Mouse (Mus musculus) ovary, adult 18-20 months (tissue): Measurements from ENCODE around the gene Prelp.

Source experiments
- DNase-seq: peaks from one replicate; pipeline ENCODE4 v3.0.0; 2022; ENCODE audit warnings: low spot score, mixed read lengths

Prelp gene

DNA sequence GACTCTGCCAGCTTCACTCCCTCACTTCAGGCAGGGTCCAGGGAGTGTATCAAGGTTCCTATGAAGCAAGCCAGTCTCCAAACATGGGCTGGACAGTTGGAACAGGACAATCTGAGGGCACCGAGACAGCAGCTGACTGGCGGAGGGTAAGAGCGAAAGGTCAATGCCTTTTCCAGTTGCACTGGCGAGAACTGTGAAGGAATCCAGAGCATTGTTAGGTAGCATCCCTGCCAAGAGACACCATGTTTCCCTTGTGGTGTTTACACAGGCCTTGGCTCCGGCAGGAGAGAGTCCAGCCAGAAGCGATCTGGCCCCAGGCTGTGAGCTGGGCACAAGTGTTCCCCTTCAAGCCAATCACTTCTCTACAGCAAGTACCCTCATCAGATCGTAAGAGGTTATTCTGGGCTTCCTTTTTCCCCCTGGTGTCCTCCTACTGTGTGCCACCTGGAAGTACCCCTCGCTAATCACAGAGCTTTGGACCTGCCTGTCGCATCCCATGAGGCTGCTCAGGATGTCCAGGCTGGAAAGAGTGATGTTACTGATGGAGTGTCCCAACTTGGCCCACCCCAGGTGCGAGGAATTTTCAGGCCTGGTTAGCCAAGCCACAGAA is 13.2 kb upstream of the Prelp start:
- DNase-seq: no peak

DNA sequence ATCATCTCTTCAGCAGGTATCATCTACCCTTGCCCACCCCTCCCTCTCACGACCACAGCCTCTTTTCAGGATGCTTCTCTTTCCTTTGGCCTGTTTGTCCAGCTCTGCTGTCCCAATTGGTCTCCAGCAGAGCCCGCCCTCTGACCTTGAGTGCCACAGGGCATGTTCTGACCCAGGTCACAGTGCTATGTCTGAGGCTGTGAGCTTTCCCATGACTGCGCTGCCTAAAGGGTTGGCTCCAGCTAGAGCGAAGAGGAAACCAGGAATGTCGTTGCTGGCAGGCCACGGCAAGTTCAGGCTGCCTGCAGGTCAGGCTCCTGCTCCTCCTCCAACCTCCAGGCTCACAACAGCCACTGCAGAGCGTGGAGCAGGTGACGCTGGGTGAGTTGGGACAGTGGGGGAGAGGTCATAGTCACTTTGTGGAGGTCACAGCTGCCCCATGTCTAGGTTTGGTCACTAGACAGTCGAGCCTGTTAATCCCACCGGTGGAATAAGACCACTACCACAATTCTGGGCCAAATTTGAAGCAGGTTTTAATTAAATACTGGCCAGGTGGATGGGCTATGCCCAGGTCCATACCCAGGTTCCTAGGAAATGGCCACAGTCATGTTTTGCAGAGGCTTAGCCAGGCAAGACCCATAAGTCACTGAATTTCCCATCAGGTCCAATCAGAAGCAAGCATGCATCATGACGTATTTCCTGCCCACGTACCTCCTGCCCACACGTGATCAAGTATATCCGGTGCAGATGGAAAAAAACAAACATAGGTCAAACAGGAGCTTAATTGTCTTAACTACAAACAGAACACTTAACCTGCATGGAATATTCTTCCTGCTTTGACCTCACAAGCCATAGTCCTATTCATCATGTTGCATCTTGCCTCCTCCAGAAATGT is 12.3 kb upstream of the Prelp start:
- no peak for DNase-seq

DNA sequence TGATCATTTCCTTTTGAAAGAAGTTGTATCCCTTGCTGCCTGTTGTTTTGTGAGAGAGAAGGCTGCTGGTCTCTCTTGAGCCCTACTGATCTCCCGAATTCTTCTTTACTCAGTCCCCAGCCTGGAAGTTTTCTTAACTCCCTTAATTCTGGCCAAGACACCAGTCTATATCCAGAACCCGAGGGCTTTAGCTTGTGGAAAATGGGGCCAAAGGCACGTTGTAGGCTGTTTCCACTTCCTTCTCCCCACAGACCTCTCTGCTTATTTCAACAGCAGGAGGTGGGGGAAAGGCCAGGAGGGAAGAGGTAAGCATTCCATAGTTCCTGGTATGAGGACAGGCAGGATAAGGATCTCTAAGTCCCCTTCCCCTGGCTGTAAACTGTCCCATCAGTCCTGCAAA is 8.8 kb upstream of the Prelp start:
- DNase-seq: no peak

DNA sequence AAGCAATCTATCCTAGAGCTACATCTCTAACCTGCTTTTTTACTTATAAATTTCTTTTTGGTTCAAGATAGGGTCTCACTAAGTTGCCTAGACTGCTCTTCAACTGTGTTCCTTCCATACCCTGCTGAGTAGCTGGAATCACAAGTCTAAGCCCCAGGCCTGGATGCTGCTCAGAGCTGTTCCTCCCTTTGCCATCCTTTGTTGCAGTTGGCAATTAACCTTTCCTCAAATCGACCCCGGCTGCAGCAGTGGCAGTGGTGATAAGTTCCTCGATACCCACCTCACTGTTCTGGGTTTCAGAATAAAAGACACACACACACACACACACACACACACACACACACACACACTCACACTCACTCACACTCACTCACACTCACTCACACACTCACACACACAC is 4.0 kb upstream of the Prelp start:
- no peak for DNase-seq

DNA sequence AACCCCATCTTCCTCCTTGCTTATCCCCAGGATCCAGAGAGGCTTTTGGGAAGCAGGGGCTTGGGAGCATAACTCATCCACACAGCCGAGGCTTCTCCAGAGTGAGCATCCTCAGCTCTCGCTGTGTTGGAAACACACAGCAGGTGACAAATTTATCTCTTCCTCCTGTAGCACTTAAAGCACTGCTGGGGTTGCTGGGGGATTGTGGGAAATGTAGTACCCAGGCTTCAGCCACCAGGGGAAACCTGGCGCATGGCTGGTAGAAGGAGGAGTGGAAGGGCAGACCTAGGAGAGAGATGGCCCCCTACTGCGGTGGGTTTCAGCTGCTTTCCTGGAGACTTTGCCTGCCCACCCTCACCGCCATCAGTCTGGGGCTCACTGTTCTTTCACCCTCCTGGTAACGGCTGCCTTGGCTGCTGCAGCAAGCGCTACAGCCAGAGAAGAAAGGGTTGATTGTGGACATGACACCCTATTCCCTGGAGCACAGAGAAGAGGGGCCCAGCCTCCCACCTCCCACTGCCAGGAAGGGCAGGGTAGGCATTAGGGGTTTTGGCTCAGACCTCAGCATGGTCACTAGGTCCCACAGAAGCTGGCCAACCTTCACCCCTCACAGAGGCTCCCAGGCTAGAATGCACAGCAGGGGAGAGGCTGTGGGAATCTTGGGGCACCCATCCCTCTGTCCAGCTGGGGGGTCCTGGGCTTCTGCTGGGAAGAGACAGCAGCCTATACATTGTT is 3.1 kb upstream of the Prelp start:
- DNase-seq: no peak

DNA sequence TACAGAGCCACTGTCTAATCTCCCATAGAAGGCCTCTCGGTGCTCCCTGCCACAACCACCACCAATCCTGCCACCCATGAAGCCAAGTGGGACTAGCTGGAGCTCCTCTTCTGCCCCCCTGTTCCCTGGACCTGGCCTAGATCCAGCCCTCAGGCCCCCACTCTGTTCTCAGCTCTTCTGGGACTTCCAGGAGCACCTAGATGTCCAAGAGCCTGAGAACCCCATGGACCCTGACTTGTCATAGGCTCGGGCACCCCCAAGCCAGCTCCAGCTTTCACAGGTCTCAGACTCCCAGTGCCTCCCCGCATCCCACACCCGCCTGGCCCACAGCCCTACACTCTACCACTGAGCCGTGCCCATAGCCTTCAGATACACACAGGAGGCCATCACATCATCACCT is 1.9 kb upstream of the Prelp start:
- no peak for DNase-seq

DNA sequence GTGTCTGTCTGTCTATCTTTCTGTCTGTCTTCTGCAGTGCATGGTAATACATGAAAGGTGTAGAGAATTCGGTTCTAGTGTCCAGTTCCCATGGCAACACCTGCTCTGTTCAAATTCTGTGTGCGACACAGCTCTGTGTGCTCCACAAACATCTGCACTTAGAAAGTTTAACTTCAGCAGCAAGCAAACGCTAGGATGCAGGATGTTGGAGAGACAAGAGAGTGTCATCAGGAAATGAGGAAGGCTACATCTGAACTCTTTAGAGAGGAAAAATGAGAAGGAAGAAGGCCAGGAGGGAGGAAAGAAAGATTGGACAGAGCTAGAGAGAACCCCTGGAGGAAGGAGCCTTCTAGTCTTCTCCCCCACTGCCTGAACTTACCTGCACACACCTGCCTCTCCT is 338 bp downstream of the Prelp start:
- DNase-seq: no peak

DNA sequence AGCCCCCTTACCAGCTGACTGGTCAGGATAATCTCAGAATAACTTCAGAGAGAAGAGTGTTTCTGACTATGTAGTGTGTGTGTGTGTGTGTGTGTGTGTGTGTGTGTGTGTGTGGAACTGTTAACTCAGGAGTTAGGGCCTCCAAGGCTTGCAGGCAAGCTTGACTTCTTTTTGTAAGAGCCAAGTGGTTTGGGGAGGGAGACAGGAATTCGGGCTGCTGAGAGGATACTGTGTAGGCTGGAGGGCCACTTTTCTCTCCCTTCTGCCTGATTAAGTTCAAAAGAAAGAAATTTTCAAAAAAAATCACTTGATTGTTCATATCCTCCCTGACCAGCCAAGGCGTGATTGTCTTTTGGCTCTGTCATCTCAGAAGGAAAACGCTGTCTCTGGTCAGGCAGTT is 813 bp downstream of the Prelp start:
- no peak for DNase-seq

DNA sequence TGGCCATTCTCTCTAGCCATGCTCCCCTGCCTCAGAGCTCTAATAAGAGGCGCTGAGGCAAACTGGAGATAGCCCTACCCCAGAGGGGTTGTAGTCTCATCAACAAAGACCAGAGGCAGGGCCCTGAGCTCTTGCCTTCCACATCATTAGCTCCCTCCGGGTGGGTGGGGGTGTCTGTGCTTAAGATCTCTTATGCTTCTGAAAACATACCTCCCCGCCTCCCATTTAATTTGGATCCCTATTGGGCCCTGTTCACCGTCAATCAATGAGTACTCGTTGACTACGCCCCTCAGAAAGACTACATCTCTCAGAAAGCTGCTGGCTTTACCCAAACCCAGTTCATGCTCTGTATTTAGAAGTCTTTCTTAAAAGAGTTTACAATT is 3.1 kb downstream of the Prelp start:
- DNase-seq: no peak

DNA sequence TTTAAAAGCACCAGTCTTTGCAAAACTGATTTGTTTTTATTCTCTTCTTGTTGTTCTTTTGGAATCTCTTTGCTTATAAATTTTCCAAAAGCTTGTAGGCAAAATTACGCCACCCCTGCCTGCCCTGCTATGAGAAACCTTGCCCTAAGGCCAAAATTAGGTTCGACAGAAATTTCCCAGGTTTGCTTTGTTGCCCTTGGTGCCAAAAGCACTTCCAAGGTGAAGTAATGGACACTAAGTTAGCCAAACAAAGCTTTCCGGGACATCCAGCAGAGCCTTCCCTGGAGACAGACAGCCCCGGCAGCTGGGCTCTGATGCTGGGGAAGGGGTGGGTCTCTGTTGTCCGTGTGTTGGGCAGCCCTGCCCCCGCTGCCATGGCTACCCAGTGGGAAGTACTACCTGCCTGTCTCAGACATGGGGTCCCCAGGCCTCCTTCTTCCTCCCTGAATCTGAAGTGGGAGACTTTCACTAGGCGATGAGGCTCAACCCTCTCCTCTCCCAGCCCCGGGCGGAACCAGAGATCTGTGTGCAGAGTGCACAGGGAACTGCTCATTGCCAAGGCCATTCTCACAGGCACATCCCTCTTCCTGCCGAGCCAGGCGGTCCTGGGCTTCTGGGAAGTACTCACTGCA is 3.6 kb downstream of the Prelp start:
- peak; percentile 48 for DNase-seq

DNA sequence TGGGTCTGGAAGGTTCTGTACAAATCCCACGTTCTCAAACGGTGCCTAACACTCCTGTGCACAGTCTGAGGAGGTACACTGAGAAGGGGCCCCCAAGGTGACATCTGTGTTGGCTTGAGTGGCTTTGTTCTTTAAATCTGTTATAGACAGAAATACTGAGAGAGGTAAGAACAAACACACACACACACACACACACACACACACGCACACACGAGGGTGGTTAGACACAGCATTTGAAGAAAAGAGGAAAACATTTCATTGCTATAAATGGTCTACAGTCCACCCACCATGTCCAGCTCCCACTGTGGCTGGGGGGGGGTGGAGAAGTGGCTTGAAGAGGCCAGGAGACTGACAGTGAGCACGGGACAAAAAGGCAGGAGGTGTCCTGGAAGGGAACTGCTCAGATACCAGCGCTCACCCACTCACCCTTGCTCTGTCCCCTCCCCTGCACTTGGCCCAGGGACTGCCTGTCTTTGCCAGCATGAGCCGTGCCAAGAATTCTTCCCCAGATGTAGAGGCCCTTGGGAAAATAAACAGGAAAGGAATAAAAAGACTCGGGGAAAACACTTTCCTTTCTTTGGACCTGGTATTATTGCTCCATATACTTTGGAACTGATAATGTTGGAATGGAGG is 5.4 kb downstream of the Prelp start:
- DNase-seq: peak; percentile 79

DNA sequence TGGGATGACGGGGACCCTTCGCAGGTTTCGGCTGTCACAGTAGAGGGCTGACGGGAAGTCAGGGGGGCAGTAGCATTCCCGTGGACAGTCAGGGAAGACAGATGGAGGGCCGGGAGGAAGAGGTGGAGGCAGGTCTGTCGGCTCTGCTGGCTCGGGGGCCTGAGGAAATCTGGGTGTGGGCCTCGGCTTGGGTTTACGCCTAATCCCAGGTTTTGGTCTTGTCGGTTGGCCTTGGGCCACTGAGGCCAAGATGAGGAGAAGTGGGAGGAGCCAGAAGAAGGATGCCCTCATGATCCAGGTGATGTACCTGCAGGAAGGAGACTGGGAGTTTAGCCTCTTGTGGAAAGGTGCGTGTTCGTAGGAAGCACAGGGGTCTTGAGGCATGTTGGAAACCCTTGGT is 6.1 kb downstream of the Prelp start:
- no peak for DNase-seq

DNA sequence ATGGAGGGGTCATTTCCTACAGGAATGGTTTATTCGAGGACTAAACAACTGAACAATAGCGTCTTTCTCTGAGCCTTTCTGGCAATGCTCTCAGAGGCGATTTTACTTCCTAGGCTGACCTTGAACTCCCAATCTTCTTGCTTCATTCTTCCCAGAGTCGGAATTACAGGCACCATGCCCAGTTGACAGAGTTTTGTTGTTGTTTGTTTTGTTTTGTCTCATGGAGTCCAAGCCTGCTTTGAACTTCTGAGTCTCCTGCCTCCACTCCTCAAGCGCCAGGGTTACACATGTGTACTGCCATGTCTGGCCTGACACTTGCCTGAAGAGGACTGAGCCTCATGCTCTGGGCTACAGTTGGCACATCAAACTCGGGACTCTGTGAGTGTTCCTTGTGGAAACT is 8.2 kb downstream of the Prelp start:
- DNase-seq: no peak

DNA sequence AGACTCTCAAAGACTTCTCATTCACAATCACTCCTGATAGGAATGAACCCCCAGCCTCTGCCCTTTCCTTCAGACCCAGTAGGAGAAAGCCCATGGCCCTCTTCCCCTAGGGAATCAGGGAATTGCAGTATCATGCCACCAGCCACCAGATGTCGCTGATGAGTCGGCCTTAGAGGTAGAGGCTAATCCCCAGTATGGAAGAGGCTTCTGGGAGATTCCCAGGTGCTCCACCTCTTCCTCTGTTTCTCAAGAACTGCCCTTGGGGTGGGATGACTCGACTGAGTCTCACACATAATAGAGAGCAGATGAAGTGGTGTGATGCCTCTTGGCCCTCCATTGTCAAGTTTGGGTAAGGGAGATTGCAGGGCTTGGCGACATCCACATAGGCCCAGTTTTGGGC is 9.8 kb downstream of the Prelp start:
- DNase-seq: no peak

DNA sequence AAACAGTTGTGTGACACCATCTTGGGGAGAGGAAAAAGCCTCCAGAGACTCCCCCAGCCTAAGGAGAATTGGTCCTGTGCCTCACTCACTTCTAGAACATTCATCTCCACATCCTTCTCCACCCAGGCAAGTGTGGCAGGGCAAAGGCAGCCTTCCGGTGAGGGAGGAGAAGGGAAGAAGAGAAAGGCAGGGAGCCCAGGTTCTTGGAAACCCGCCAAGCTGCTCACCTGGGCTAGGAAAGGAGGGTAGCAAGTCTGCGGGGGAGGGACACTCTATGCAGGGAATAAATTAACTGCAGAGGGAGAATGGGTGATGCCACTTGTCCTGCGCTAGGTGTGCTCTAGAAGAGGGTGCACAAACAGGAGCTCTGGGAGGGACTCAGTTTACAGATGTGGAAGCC is 10.2 kb downstream of the Prelp start:
- DNase-seq: no peak

DNA sequence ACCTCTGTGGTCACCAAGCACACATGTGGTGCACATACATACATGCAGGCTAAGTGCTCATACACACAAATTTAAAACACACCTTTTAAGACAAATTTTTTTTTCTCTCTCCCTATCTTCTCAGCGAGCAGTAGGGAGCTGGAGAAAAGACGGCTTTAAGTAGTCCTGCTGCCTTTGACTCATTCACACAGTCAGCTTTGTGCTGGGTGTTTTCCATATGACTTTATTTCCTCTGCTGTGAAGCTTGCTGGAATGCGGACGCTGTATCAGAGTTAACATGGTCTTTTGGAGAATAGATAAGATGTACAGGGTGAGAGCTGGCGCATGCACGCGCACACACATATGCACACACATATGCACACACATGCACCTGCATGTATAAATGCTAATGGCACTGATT is 11.1 kb downstream of the Prelp start:
- DNase-seq: no peak

DNA sequence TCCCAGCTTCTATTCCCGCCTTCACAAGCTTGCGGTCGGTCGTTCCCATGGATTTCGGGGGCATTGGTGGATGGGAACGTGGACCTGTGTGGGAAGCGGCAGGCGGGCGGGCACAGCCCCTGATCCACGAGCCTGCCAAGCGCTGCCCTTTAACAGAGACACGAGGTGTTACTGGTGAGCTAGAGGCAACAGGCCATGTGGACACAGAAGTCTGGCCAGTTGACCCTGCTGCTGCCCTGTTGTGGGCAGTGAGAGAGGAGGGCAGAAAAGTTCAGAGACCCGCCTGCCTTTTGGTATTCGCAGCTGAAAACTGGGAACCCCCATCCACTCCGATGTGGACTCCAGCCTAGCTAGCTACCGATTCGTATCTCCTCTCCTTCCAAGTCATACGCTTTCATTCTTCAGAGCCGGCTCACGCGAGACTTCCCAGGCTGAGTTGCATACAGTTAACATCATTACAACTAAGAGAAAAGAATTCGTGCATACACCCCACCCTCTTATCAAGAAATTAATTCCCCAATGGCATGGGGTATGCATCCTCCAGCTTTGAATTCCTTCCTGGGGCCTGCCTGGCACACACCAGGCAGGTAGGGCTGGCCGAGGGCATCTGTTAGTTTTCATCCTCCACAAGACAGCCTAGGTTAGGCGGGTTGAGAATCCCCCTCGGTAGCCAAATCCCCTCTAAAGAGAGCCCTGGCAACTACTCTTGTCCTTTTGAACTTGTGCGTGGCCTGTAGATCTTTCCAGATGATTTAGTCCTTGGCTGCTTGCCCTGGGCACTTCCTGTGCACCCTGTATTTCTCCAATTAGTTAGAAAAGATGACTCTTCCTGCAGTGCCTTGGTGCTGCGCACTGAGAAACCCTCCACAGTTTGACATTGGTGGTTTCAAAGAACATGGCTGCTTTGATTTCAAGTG is 12.3 kb downstream of the Prelp start:
- no peak for DNase-seq

DNA sequence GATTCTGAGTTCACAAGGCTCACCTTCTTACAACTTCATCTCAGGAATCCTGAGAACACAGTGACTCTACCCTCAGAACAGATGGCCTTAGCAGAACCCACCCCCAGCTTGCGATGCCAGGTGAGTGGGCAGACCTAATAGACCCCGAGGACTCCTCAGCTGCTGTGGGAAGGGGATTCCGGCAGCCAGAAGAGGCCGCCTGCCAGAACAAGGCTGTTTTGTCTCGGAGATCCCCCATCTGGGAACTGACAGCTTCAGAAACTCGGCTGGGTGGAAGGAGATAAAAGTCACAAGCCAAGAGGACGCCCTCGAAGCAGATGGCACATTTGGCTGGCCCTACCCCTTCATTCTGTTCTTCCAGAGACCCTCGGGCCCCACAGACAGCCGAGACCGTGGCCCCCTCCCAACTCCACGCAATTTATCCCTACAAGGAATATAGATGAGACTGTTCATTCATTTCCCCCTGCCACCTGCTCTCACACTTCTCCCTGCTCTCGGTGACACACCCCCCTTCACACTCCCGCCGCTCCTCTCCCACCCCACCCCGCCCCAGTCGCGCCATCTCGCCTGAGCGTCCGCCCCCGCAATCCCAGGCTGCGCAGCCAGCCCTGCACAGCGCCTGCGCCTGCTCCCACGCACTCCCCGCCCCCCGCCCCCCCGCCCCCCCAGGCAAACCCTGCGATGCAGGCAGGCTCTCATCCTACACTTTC is 13.1 kb downstream of the Prelp start, which contains the start of gene Optc:
Gene Optc (minus strand): TSS at position 51 of the 710 bp plus-strand sequence.
- DNase-seq: no peak

DNA sequence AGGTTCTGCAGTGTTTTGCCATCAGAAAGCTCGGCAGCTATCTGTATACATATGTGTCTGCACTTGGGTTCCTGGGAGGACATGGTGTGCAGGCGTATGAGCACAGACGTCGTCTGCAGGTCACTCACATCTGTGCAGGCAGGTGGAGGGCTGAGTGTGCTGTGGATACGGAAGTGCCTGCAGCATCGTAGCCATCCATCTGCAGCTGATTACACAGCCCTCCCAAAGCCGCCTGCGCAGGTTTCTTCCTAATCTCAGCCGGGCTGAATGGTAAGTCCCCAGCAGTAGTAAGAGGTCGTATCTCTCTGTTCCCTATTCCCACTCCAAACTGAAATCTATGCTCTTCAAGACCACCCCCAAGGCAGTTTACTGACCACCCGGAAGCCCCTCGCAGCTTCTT is 14.8 kb downstream of the Prelp start:
- DNase-seq: no peak

DNA sequence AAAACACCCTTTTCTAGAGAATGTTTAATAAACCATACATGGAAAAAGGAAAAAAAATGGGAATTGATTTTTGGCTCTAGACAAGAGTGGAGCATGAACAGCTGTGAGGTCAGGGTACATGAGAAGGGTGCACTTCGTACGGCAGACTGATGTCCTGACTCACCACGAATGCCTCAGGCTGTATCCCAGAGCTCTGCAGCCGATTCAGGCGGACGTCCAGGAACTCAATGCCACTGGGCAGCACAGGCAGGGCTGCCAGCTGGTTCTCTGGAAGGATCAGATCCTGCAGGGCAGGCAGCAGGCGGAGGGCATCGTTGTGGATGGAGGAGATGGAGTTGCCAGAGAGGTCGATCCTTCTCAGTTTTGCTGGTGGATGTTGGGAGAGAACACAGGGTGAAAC is 20.4 kb downstream of the Prelp start:
- DNase-seq: no peak
